Mouse (Mus musculus) hindbrain, embryonic 12.5 days (tissue): ENCODE measurements around the gene 4933415F23Rik. TPM values are rescaled to one million over a fixed set of nuclear protein-coding genes. Genes with fewer than 3 reads are reported as not detected.
A peak's percentile ranks its signal among the peaks of the same experiment; 100 is the strongest.

Source experiments
- ATAC-seq: fragments of 200-750 bp; cut with Nextera tagmentation; 2 replicates; pipeline ENCODE4 v1.8.0; 2017; ENCODE audit warnings: moderate TSS enrichment; ENCODE audit not compliant: low FRiP score
- H3K27ac ChIP-seq: fragments of 300-500 bp; sonication (generic); 2 replicates; pipeline ENCODE4 v1.5.1; 2016; ENCODE audit warnings: mild to moderate bottlenecking
- H3K27me3 ChIP-seq: fragments of 300-500 bp; sonication (generic); 2 replicates; pipeline ENCODE4 v1.6.1; 2016; ENCODE audit warnings: mild to moderate bottlenecking
- H3K36me3 ChIP-seq: fragments of 300-500 bp; sonication (generic); 2 replicates; pipeline ENCODE4 v1.6.1; 2016; ENCODE audit warnings: mild to moderate bottlenecking
- H3K4me1 ChIP-seq: fragments of 300-500 bp; sonication (generic); 2 replicates; pipeline ENCODE4 v1.6.1; 2016
- H3K4me2 ChIP-seq: fragments of 300-500 bp; sonication (generic); replicated peaks from 2 replicates; pipeline ENCODE4 v1.6.1; 2016; ENCODE audit warnings: mild to moderate bottlenecking
- H3K4me3 ChIP-seq: fragments of 300-500 bp; sonication (generic); 2 replicates; pipeline ENCODE4 v1.5.1; 2016; ENCODE audit warnings: mild to moderate bottlenecking
- H3K9ac ChIP-seq: fragments of 300-500 bp; sonication (generic); 2 replicates; pipeline ENCODE4 v1.6.1; 2016; ENCODE audit warnings: mild to moderate bottlenecking, moderate library complexity
- H3K9me3 ChIP-seq: fragments of 300-500 bp; sonication (generic); replicated peaks from 2 replicates; pipeline ENCODE4 v1.6.1; 2016; ENCODE audit warnings: mild to moderate bottlenecking
- WGBS: fragments of 180-500 bp; shearing (Covaris S2); methylation state at CpG from one replicate; pipeline ENCODE4 v1.1.7; 2016; 5-methylcytosine and 5-hydroxymethylcytosine counted together
- polyA plus RNA-seq: library from polyadenylated mRNA; unstranded; fragments of >200 nt; fragmentation: Nextera tagmentation; extraction: Ambion mirVana; gene quantifications from 2 replicates; pipeline ENCODE4 v1.2.1, GENCODE M21; 2016

4933415F23Rik gene
- polyA plus RNA-seq, 1 experiment from 2014 or later: not detected

GRCm38 (mm10) chr1:23067715-23068114, 34.3 kb downstream of the 4933415F23Rik start:
- no peak for ATAC-seq

GRCm38 (mm10) chr1:23064717-23065475, 37.2 kb downstream of the 4933415F23Rik start:
- Histone ChIP-seq H3K4me1 (no peaks in the 10 kb centered on the region), H3K4me2 (no peak overlapping the region), H3K9ac (no peak overlapping the region), H3K9me3 (no peaks in the 10 kb centered on the region), H3K36me3 (no peaks in the 10 kb centered on the region), H3K27ac (no peak overlapping the region), H3K27me3 (no peaks in the 10 kb centered on the region), H3K4me3 (no peak overlapping the region)
- 66% methylated on average over 4 of the region's 4 CpGs for WGBS
- no peak for ATAC-seq

More at GRCm38 (mm10) chr1:23067715-23068114, 34.3 kb downstream of the 4933415F23Rik start:
- H3K9me3 ChIP-seq: no peaks in the 10 kb centered on the region
- H3K4me1 ChIP-seq: no peaks in the 10 kb centered on the region
- no peaks in the 10 kb centered on the region for H3K27me3 ChIP-seq
- no peak overlapping the region for H3K9ac ChIP-seq
- no peak overlapping the region for H3K27ac ChIP-seq
- H3K4me3 ChIP-seq: no peak overlapping the region
- WGBS: 88% methylated on average over 5 of the region's 5 CpGs
- no peaks in the 10 kb centered on the region for H3K36me3 ChIP-seq
- H3K4me2 ChIP-seq: no peak overlapping the region

GRCm38 (mm10) chr1:23063946-23064345, 38.1 kb downstream of the 4933415F23Rik start:
- ATAC-seq: no peak
- Histone ChIP-seq H3K4me1 (no peaks in the 10 kb centered on the region), H3K4me2 (no peak overlapping the region), H3K36me3 (no peaks in the 10 kb centered on the region), H3K9ac (no peak overlapping the region), H3K9me3 (no peaks in the 10 kb centered on the region), H3K4me3 (no peak overlapping the region), H3K27me3 (no peaks in the 10 kb centered on the region), H3K27ac (no peak overlapping the region)
- WGBS: 85% methylated on average over 2 of the region's 2 CpGs

GRCm38 (mm10) chr1:23061614-23062373, 40.3 kb downstream of the 4933415F23Rik start:
- Histone ChIP-seq H3K4me2 (no peak overlapping the region), H3K4me3 (no peak overlapping the region), H3K27ac (no peak overlapping the region), H3K27me3 (no peaks in the 10 kb centered on the region), H3K4me1 (no peaks in the 10 kb centered on the region), H3K9ac (no peak overlapping the region), H3K9me3 (no peaks in the 10 kb centered on the region), H3K36me3 (no peaks in the 10 kb centered on the region)
- ATAC-seq: peak; percentile 86
- WGBS: 27% methylated on average over 14 of the region's 14 CpGs

- ATAC-seq: no peak
- Histone ChIP-seq H3K4me2 (no peak overlapping the region), H3K4me3 (no peak overlapping the region), H3K9me3 (no peaks in the 10 kb centered on the region), H3K9ac (no peak overlapping the region), H3K27me3 (no peaks in the 10 kb centered on the region), H3K27ac (no peak overlapping the region), H3K36me3 (no peaks in the 10 kb centered on the region), H3K4me1 (no peaks in the 10 kb centered on the region)
- WGBS: 91% methylated on average over 9 of the region's 9 CpGs
Measured at GRCm38 (mm10) chr1:23060056-23060455, 42.0 kb downstream of the 4933415F23Rik start.
